Mouse (Mus musculus): ENCODE results near the gene Fat1. TPM values are rescaled to one million over a fixed set of nuclear protein-coding genes. Genes with fewer than 3 reads are reported as not detected.

Fat1 gene
- total and polyA plus RNA-seq, 3 experiments = under 0.01 TPM; not detected in 2

DNA sequence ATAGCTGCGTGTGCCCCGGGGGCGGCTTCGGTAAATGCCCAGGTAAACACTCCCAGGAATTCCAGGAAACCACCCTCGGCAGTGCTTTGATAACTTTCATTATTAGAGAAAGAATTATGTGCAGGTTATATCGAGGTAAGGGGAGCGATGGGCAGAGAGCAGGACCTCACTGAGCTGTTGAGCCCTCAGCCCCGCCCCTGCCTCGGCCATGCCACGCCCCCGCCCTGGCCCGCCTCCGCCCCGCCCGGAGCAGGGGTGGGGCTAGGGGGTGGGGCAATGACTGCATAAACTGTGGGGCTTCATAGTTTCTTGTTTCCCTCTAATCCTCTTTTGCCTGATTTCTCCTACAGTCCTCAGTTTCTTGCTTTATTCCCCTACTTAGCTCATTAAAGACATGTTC lies 103.1 kb downstream of the Fat1 start:
- H3K27ac ChIP-seq (ENCODE audit: control insufficient read depth, low read depth, low read length) = no peak overlapping the region
- no peak for TF ChIP-seq TAL1 (IDR thresholded peaks at IDR 0.05; ENCODE audit: low read length)
- TF ChIP-seq JUND (IDR thresholded peaks at IDR 0.05; ENCODE audit: low read depth, low read length) = no peak
- no peak for TF ChIP-seq TBP (IDR thresholded peaks at IDR 0.05; ENCODE audit: low read depth, low read length)
- TF ChIP-seq KAT2A (conservative IDR thresholded peaks at IDR 0.05; ENCODE audit: low read depth, low read length) = no peak
- TF ChIP-seq USF2 (IDR thresholded peaks at IDR 0.05; ENCODE audit: borderline replicate concordance in 1 of 2, insufficient read depth in 1 of 2, low read depth in 1 of 2, low read length in 2 of 2) = no peak
- TF ChIP-seq MAZ (IDR thresholded peaks at IDR 0.05; ENCODE audit: low read depth, low read length) = no peak
- no peak for TF ChIP-seq USF1 (IDR thresholded peaks at IDR 0.05; ENCODE audit: low read depth, low read length)
- TF ChIP-seq MAX (IDR thresholded peaks at IDR 0.05; ENCODE audit: low read length) = no peak
- TF ChIP-seq ELF1 (IDR thresholded peaks at IDR 0.05; ENCODE audit: low read depth, low read length) = no peak
- no peak for TF ChIP-seq MYB (IDR thresholded peaks at IDR 0.05; ENCODE audit: low read depth, low read length)
- TF ChIP-seq ZKSCAN1 (IDR thresholded peaks at IDR 0.05; ENCODE audit: low read depth, low read length) = no peak
- TF ChIP-seq GABPA (IDR thresholded peaks at IDR 0.05; ENCODE audit: low read depth, low read length) = no peak
- TF ChIP-seq SMC3 (IDR thresholded peaks at IDR 0.05; ENCODE audit: low read depth, low read length) = no peak
- no peak for TF ChIP-seq ZNF384 (IDR thresholded peaks at IDR 0.05; ENCODE audit: low read depth, low read length)
- no peaks in the 10 kb centered on the region for H3K36me3 ChIP-seq (ENCODE audit: control insufficient read depth in 1 of 2, insufficient read depth in 2 of 2, low read length in 2 of 2)
- H3K79me2 ChIP-seq (ENCODE audit: control insufficient read depth, insufficient read depth, low read length, poor library complexity) = no peaks in the 10 kb centered on the region
- H3K9ac ChIP-seq (ENCODE audit: control insufficient read depth, low read depth, low read length, poor library complexity, severe bottlenecking) = no peak overlapping the region
- H3K4me1 ChIP-seq (ENCODE audit: control insufficient read depth in 1 of 2, insufficient read depth in 2 of 2, low read length in 2 of 2) = no peaks in the 10 kb centered on the region
- no peaks in the 10 kb centered on the region for H3K9me3 ChIP-seq (replicated peaks; ENCODE audit: insufficient read depth, low read length)
- no peak for DNase-seq (ENCODE audit: low read depth, low spot score)
- no peaks in the 10 kb centered on the region for H3K27me3 ChIP-seq (ENCODE audit: control insufficient read depth in 1 of 2, insufficient read depth in 2 of 2, low read length in 2 of 2)
- H3K4me3 ChIP-seq (ENCODE audit: control insufficient read depth in 1 of 2, insufficient read depth in 1 of 2, low read depth in 2 of 2, low read length in 2 of 2) = no peak overlapping the region

DNA sequence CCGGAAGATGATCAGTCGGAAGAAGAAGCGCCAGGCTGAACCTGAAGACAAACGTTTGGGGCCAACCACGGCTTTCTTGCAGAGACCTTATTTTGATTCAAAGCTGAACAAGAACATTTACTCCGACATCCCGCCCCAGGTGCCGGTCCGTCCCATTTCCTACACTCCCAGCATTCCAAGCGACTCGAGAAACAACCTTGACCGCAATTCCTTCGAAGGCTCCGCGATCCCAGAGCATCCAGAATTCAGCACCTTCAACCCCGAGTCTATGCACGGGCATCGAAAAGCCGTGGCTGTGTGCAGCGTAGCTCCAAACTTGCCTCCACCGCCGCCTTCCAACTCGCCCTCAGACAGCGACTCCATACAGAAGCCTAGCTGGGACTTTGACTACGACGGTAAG lies 108.9 kb downstream of the Fat1 start:
- H3K9me3 ChIP-seq (replicated peaks; ENCODE audit: insufficient read depth, low read length) = no peaks in the 10 kb centered on the region
- H3K27ac ChIP-seq (ENCODE audit: control insufficient read depth, low read depth, low read length) = no peak overlapping the region
- H3K9ac ChIP-seq (ENCODE audit: control insufficient read depth, low read depth, low read length, poor library complexity, severe bottlenecking) = no peak overlapping the region
- TF ChIP-seq MAZ (IDR thresholded peaks at IDR 0.05; ENCODE audit: low read depth, low read length) (no peak), ETS1 (IDR thresholded peaks at IDR 0.05; ENCODE audit: low read depth, low read length) (no peak)
- no peaks in the 10 kb centered on the region for H3K27me3 ChIP-seq (ENCODE audit: control insufficient read depth in 1 of 2, insufficient read depth in 2 of 2, low read length in 2 of 2)
- no peaks in the 10 kb centered on the region for H3K36me3 ChIP-seq (ENCODE audit: control insufficient read depth in 1 of 2, insufficient read depth in 2 of 2, low read length in 2 of 2)
- H3K4me1 ChIP-seq (ENCODE audit: control insufficient read depth in 1 of 2, insufficient read depth in 2 of 2, low read length in 2 of 2) = no peaks in the 10 kb centered on the region
- no peaks in the 10 kb centered on the region for H3K79me2 ChIP-seq (ENCODE audit: control insufficient read depth, insufficient read depth, low read length, poor library complexity)
- no peak overlapping the region for H3K4me3 ChIP-seq (ENCODE audit: control insufficient read depth in 1 of 2, insufficient read depth in 1 of 2, low read depth in 2 of 2, low read length in 2 of 2)
- DNase-seq (ENCODE audit: low read depth, low spot score) = no peak

DNA sequence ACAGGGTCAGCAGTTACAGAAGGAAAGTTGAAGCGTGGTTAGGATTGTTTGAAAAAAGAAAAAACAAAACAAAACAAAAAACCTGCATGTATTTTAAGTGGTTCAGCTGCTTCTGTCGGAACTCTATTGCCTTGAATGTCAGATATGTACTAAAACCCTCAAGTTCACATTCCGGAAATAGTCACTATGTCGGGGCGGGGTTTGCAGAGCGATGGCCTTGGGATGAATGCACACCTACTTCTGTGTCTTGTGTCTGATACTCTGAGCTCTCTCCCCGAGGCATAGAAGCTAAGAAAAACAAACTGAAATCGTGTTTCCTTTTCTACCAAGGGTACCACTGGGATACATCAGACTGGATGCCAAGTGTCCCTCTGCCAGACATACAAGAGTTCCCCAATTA lies 115.2 kb downstream of the Fat1 start:
- no peaks in the 10 kb centered on the region for H3K9me3 ChIP-seq (replicated peaks; ENCODE audit: insufficient read depth, low read length)
- H3K4me1 ChIP-seq (ENCODE audit: control insufficient read depth in 1 of 2, insufficient read depth in 2 of 2, low read length in 2 of 2) = no peaks in the 10 kb centered on the region
- H3K79me2 ChIP-seq (ENCODE audit: control insufficient read depth, insufficient read depth, low read length, poor library complexity) = no peaks in the 10 kb centered on the region
- H3K9ac ChIP-seq (ENCODE audit: control insufficient read depth, low read depth, low read length, poor library complexity, severe bottlenecking) = no peak overlapping the region
- no peaks in the 10 kb centered on the region for H3K27me3 ChIP-seq (ENCODE audit: control insufficient read depth in 1 of 2, insufficient read depth in 2 of 2, low read length in 2 of 2)
- no peak for TF ChIP-seq CHD1 (IDR thresholded peaks at IDR 0.05; ENCODE audit: low read depth, low read length)
- TF ChIP-seq TCF12 (IDR thresholded peaks at IDR 0.05; ENCODE audit: low read depth, low read length) = no peak
- H3K27ac ChIP-seq (ENCODE audit: control insufficient read depth, low read depth, low read length) = no peak overlapping the region
- no peak for DNase-seq (ENCODE audit: low read depth, low spot score)
- no peak overlapping the region for H3K4me3 ChIP-seq (ENCODE audit: control insufficient read depth in 1 of 2, insufficient read depth in 1 of 2, low read depth in 2 of 2, low read length in 2 of 2)
- H3K36me3 ChIP-seq (ENCODE audit: control insufficient read depth in 1 of 2, insufficient read depth in 2 of 2, low read length in 2 of 2) = no peaks in the 10 kb centered on the region
